Mouse (Mus musculus) embryonic facial prominence, embryonic 14.5 days (tissue): ENCODE measurements around the gene Slc2a5. TPM values are rescaled to one million over a fixed set of nuclear protein-coding genes. Genes with fewer than 3 reads are reported as not detected.
A peak's percentile ranks its signal among the peaks of the same experiment; 100 is the strongest.

Experiments
- ATAC-seq: fragments of 200-750 bp; cut with Nextera tagmentation; 2 replicates; pipeline ENCODE4 v1.8.0; 2017; ENCODE audit warnings: low read depth, moderate number of reproducible peaks, moderate TSS enrichment
- DNase-seq: peaks from one replicate; pipeline ENCODE4 v3.0.0-alpha.2; 2015; ENCODE audit warnings: low spot score
- H3K27ac ChIP-seq: fragments of 300-500 bp; sonication (generic); replicated peaks from 2 replicates; pipeline ENCODE4 v1.5.1; 2014; ENCODE audit warnings: low read depth, mild to moderate bottlenecking, low read length, moderate library complexity
- H3K27me3 ChIP-seq: fragments of 300-500 bp; sonication (generic); replicated peaks from 2 replicates; pipeline ENCODE4 v1.6.1; 2014; ENCODE audit warnings: low read length; ENCODE audit not compliant: control insufficient read depth, insufficient read depth
- H3K36me3 ChIP-seq: fragments of 300-500 bp; sonication (generic); 2 replicates; pipeline ENCODE4 v1.6.1; 2014; ENCODE audit warnings: low read length, mixed read lengths; ENCODE audit not compliant: control insufficient read depth, insufficient read depth
- H3K4me1 ChIP-seq: fragments of 300-500 bp; sonication (generic); 2 replicates; pipeline ENCODE4 v1.6.1; 2014; ENCODE audit warnings: antibody characterized with exemption, low read length; ENCODE audit not compliant: control insufficient read depth, insufficient read depth
- H3K4me2 ChIP-seq: fragments of 300-500 bp; sonication (generic); 2 replicates; pipeline ENCODE4 v1.6.1; 2014; ENCODE audit warnings: low read depth, mild to moderate bottlenecking, low read length, moderate library complexity, mixed read lengths
- H3K4me3 ChIP-seq: fragments of 300-500 bp; sonication (generic); 2 replicates; pipeline ENCODE4 v1.5.1; 2014; ENCODE audit warnings: low read depth, mild to moderate bottlenecking, low read length
- H3K9ac ChIP-seq: fragments of 300-500 bp; sonication (generic); 2 replicates; pipeline ENCODE4 v1.6.1; 2014; ENCODE audit warnings: low read depth, mild to moderate bottlenecking, low read length, moderate library complexity, mixed read lengths
- H3K9me3 ChIP-seq: fragments of 300-500 bp; sonication (generic); 2 replicates; pipeline ENCODE4 v1.6.1; 2016; ENCODE audit warnings: low read length; ENCODE audit not compliant: control insufficient read depth
- WGBS: fragments of 180-500 bp; shearing (Covaris S2); extraction: QIAGEN DNeasy Blood & Tissue Kit; methylation state at CpG from one replicate; pipeline ENCODE4 v1.1.7; 2014; 5-methylcytosine and 5-hydroxymethylcytosine counted together
- polyA plus RNA-seq: library from polyadenylated mRNA; unstranded; fragments of >200 nt; fragmentation: Nextera tagmentation; extraction: Ambion mirVana; gene quantifications from 2 replicates; pipeline ENCODE4 v1.2.1, GENCODE M21; 2014

The Slc2a5 gene
- polyA plus RNA-seq, 1 experiment from 2014 or later = 3.5 TPM

- no peaks in the 10 kb centered on the region for H3K9me3 ChIP-seq
- H3K27ac ChIP-seq = no peak overlapping the region
- no peak overlapping the region for H3K4me3 ChIP-seq
- H3K36me3 ChIP-seq = no peaks in the 10 kb centered on the region
- ATAC-seq = peak; percentile 51; the same call in 1 of the 2 replicates
- H3K9ac ChIP-seq = no peak overlapping the region
- H3K4me2 ChIP-seq = no peak overlapping the region
- WGBS = 28% methylated on average over 11 of the region's 12 CpGs
- DNase-seq = peak; percentile 41
- H3K27me3 ChIP-seq = no peaks in the 10 kb centered on the region
- H3K4me1 ChIP-seq = peaks cover 16% of the 10 kb centered on the region
These were observed 25.3 kb upstream of the Slc2a5 start for GRCm38 (mm10) chr4:150093560-150094462.

GRCm38 (mm10) chr4:150094463-150094789 lies 24.7 kb upstream of the Slc2a5 start:
- H3K9me3 ChIP-seq = no peaks in the 10 kb centered on the region
- no peak overlapping the region for H3K4me3 ChIP-seq
- no peaks in the 10 kb centered on the region for H3K36me3 ChIP-seq
- H3K27me3 ChIP-seq = no peaks in the 10 kb centered on the region
- peaks cover 16% of the 10 kb centered on the region for H3K4me1 ChIP-seq
- H3K4me2 ChIP-seq = no peak overlapping the region
- DNase-seq (peak; percentile 59), ATAC-seq (peak; percentile 27; the same call in 1 of the 2 replicates)
- WGBS = 36% methylated on average over 5 of the region's 5 CpGs
- no peak overlapping the region; the same call in 1 of the 2 replicates for H3K27ac ChIP-seq
- no peak overlapping the region for H3K9ac ChIP-seq

GRCm38 (mm10) chr4:150096309-150096708 lies 22.8 kb upstream of the Slc2a5 start:
- ATAC-seq = no peak
- 69% methylated on average over 7 of the region's 7 CpGs for WGBS
- no peak overlapping the region for H3K4me2 ChIP-seq

GRCm38 (mm10) chr4:150097847-150098246 lies 21.2 kb upstream of the Slc2a5 start:
- DNase-seq (no peak), ATAC-seq (no peak)
- Histone ChIP-seq H3K4me3 (no peak overlapping the region), H3K4me2 (no peak overlapping the region), H3K4me1 (peaks cover 16% of the 10 kb centered on the region), H3K27me3 (no peaks in the 10 kb centered on the region), H3K9ac (no peak overlapping the region), H3K9me3 (no peaks in the 10 kb centered on the region), H3K36me3 (no peaks in the 10 kb centered on the region), H3K27ac (no peak overlapping the region)
- WGBS = 71% methylated on average over 4 of the region's 4 CpGs

More at GRCm38 (mm10) chr4:150096309-150096708, 22.8 kb upstream of the Slc2a5 start:
- Histone ChIP-seq H3K36me3 (no peaks in the 10 kb centered on the region), H3K27me3 (no peaks in the 10 kb centered on the region), H3K27ac (no peak overlapping the region), H3K9ac (no peak overlapping the region), H3K4me3 (no peak overlapping the region), H3K9me3 (no peaks in the 10 kb centered on the region), H3K4me1 (peaks cover 16% of the 10 kb centered on the region)
- DNase-seq = no peak

- no peak overlapping the region for H3K9ac ChIP-seq
- peaks cover 11% of the 10 kb centered on the region for H3K4me1 ChIP-seq
- H3K36me3 ChIP-seq = no peaks in the 10 kb centered on the region
- H3K4me3 ChIP-seq = no peak overlapping the region
- no peak overlapping the region for H3K4me2 ChIP-seq
- peak; percentile 80 for DNase-seq
- no peaks in the 10 kb centered on the region for H3K9me3 ChIP-seq
- H3K27me3 ChIP-seq = no peaks in the 10 kb centered on the region
- WGBS = 14% methylated on average over 10 of the region's 10 CpGs
- H3K27ac ChIP-seq = no peak overlapping the region
- peak; percentile 35; the same call in 1 of the 2 replicates for ATAC-seq
These were observed 20.2 kb upstream of the Slc2a5 start for GRCm38 (mm10) chr4:150098880-150099279.

- Histone ChIP-seq H3K27ac (no peak overlapping the region), H3K36me3 (no peaks in the 10 kb centered on the region), H3K9ac (no peak overlapping the region), H3K4me2 (no peak overlapping the region), H3K9me3 (no peaks in the 10 kb centered on the region), H3K27me3 (no peaks in the 10 kb centered on the region), H3K4me1 (no peaks in the 10 kb centered on the region), H3K4me3 (no peak overlapping the region)
- 88% methylated on average over 7 of the region's 7 CpGs for WGBS
- DNase-seq (no peak), ATAC-seq (no peak)
These were observed 16.3 kb upstream of the Slc2a5 start for GRCm38 (mm10) chr4:150102822-150103221.

DNA sequence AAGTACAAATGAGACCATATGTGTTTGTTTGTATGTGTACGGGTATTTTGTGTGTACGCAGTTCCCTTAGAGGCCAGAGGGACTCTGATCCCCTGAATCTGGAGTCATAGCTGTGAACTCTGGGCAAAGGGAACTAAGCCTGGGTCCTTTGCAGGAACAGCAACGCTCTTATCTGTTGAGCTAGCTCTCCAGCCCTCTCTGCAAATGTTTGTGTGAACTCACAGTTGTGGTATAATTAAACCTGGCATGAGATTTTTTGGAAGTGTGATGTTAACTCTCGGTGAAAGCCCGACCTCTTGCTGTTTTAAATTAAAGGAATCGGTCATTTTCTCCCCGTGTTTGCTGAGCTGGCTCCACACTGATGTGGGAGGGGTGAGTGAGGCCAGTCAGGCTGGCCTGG lies 13.4 kb upstream of the Slc2a5 start:
- Histone ChIP-seq H3K4me1 (no peaks in the 10 kb centered on the region), H3K27me3 (no peaks in the 10 kb centered on the region), H3K4me2 (no peak overlapping the region), H3K9ac (no peak overlapping the region), H3K36me3 (no peaks in the 10 kb centered on the region), H3K9me3 (no peaks in the 10 kb centered on the region), H3K27ac (no peak overlapping the region), H3K4me3 (no peak overlapping the region)
- DNase-seq = no peak
- no peak for ATAC-seq
- WGBS = 32% methylated on average over 7 of the region's 7 CpGs

GRCm38 (mm10) chr4:150106637-150107036 lies 12.4 kb upstream of the Slc2a5 start:
- Histone ChIP-seq H3K27ac (no peak overlapping the region), H3K9ac (no peak overlapping the region), H3K9me3 (no peaks in the 10 kb centered on the region), H3K4me1 (no peaks in the 10 kb centered on the region), H3K27me3 (no peaks in the 10 kb centered on the region), H3K4me2 (no peak overlapping the region), H3K36me3 (no peaks in the 10 kb centered on the region), H3K4me3 (no peak overlapping the region)
- DNase-seq = no peak
- no peak for ATAC-seq
- WGBS = 75% methylated on average over 5 of the region's 5 CpGs

- ATAC-seq = no peak
- H3K9me3 ChIP-seq = no peaks in the 10 kb centered on the region
- no peaks in the 10 kb centered on the region for H3K36me3 ChIP-seq
- H3K4me1 ChIP-seq = no peaks in the 10 kb centered on the region; the same call in 1 of the 2 replicates
- 69% methylated on average over 3 of the region's 3 CpGs for WGBS
- H3K9ac ChIP-seq = no peak overlapping the region
- H3K4me2 ChIP-seq = no peak overlapping the region
- H3K27me3 ChIP-seq = no peaks in the 10 kb centered on the region
- no peak overlapping the region for H3K27ac ChIP-seq
- H3K4me3 ChIP-seq = no peak overlapping the region
- no peak for DNase-seq
These were observed 9.4 kb upstream of the Slc2a5 start for GRCm38 (mm10) chr4:150109636-150110035.
